Mouse (Mus musculus) layer of hippocampus, postnatal 10 days (tissue): ENCODE measurements around the gene Camkv. TPM values are rescaled to one million over a fixed set of nuclear protein-coding genes. Genes with fewer than 3 reads are reported as not detected.
A peak's percentile ranks its signal among the peaks of the same experiment; 100 is the strongest.

Experiments used
- DNase-seq, 2 experiments: peaks; one replicate each; pipeline ENCODE4 v3.0.0; 2021; ENCODE audit warnings: low spot score in 2 of 2
- total RNA-seq, 2 experiments: library from RNA; stranded (reverse); gene quantifications; 2 replicates each; pipeline ENCODE4 v1.2.3; 2021

Camkv gene
- total RNA-seq, 2 experiments from 2014 or later: 441 to 473 TPM

DNA sequence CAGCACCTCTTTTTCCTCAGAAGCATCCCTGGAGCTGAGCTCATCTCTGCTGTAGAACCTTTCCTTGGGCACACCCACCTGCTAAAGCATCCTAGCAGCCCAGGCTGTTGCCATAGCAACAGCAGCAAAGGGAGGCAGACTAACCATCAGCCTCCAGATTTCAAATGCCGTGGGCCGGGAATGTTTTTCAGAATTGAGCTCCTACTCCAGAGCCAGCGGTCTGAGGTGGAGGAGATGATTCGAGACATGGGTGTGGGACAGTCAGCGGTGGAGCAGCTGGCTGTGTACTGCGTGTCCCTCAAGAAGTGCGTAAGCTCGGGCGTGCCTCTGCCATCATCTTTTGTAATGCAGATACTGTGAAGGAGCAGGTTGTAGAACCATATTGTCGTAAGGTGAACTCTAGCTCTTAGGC is 25.9 kb downstream of the Camkv start:
- peak; percentile 60 to 62 for DNase-seq

GRCm38 (mm10) chr9:107961881-107962280 is 26.4 kb downstream of the Camkv start:
- DNase-seq: peak; percentile 62 to 76

- no peak for DNase-seq
Measured at GRCm38 (mm10) chr9:107962916-107963315, 27.4 kb downstream of the Camkv start.

DNA sequence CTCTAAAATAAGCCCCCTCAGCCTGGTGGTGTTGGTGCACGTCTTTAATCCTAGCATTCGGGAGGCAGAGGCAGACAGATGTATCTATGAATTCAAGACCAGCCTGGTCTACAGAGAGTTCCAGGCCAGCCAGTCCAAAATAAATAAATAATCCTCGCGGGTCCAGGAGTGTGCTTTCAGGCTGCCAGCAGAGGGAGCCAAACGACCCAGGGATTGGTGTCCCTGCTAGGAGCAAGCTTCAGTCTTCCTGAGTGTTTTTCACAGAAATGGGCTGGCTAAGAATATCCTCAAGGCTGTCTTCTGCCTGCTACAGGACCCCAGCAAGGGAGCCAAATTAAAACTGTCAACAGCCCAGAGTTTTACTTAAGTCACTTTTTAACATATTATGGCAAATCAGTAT is 28.2 kb downstream of the Camkv start:
- peak; percentile 78 to 81 for DNase-seq

DNA sequence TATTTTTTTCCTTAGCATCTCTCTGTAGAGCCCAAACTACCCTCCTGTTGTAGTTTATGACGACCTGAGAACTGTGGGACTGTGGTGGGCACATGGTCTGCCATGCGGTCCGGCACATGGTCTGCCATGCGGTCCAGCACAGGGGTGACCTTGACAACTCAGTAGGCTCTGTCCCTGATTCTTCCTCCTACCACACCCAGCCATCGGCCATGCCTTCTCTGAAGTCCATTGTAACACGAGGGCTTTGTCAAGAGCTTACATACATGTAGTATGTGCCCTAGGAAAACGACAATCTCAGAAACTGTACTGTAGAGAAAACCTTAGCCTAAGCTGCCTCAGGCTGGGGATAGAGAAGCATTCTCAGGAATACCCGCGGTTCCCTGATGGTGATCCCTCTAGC is 29.2 kb downstream of the Camkv start:
- DNase-seq: no peak

- no peak for DNase-seq
Measured at GRCm38 (mm10) chr9:107966676-107967075, 31.2 kb downstream of the Camkv start.

- no peak for DNase-seq
Measured at GRCm38 (mm10) chr9:107967437-107967836, 32.0 kb downstream of the Camkv start.

DNA sequence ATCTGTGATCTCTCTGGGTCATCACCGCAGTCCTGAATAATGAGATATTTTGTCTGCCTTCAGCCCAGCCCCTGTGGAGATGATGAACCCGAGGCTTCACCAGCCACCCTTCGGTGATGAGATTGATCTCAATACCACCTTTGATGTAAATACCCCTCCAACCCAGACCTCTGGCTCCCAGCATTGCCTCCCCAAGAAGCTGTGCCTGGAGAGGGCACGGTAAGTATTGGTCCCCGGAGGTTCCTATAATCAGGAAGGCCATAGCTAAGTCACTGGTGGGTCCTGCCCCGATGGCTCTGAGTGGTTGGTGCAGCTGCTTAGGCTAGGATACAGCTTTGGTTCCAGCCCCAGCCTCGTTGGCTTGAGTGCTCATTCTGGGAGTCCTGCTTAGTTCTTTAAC is 33.1 kb downstream of the Camkv start:
- no peak for DNase-seq

- DNase-seq: no peak
Measured at GRCm38 (mm10) chr9:107970311-107970710, 34.8 kb downstream of the Camkv start.

DNA sequence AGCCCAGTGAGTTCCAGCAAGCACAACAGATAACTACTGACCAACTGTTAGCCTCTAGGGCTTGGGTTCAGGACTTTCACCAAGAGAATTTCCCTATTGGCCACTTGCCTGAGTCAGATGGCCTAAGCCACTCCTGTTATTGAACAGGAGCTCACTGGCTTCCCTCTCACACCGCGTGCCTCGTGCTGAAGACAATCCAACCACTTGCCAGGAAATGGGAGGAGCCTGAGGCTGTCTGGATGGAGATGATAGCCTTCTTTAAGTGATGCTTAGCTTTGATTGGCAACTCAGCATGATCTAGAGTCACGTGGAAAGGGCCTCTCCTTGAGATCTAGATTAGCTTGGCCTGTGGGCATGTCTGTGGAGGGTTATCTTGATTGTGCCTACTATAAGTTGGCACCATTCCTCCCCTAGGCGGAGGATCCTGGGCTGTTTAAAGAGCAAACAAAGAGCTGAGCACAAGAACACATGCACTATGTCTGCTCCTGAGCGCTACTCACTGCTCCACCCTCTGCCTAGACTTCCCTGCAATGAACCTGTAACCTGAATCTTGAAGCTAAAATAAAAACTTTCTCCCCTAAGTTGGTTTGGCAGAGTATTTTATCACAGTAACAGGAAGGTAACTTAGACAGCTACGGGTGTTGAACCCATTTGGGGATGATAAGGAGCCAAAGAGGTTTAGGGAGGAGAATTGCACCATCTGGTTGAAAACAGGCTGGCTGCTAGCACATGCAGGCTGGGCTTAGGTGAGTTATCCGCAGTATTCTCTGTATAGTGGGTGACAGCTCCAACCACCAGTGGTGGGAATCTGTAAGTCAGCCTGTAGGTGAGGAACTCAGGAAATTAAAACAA is 36.4 kb downstream of the Camkv start:
- no peak for DNase-seq

DNA sequence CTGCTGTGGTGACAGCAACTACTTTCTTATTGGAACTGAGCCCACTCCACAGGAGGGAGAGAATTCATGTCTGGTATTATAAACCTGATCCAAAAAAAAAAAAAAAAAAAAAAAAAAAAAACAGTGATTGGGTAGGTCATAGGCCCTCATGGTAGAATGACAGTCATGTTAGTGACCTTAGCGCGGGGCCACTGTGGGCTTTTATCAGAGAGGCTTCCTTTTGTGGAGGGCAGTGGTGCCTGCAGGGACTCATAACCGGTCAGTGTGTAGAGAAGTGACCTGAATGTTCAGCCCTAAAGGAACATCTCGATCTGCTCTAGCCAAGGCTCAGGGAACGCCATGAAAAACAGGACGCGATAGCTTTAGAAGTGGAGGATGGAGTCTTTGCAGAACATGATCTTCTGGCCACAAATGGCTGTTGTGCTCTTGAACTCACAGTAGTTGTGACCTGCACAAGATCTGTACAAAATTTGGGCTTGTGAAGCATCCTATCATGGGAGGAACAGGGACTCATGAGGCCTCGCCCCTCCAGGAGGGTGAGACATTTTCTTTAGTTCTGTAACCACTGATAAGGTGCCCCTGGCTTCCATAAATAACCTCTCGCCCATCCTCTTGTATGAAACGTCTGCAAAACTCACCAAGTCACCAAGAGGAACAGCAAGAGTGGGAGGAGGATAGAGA is 39.2 kb downstream of the Camkv start:
- no peak for DNase-seq

- no peak for DNase-seq
Measured at GRCm38 (mm10) chr9:107975399-107976386, 40.2 kb downstream of the Camkv start, which contains the start of gene Uba7. Gene Uba7 (plus strand): TSS chr9:107975505.

DNA sequence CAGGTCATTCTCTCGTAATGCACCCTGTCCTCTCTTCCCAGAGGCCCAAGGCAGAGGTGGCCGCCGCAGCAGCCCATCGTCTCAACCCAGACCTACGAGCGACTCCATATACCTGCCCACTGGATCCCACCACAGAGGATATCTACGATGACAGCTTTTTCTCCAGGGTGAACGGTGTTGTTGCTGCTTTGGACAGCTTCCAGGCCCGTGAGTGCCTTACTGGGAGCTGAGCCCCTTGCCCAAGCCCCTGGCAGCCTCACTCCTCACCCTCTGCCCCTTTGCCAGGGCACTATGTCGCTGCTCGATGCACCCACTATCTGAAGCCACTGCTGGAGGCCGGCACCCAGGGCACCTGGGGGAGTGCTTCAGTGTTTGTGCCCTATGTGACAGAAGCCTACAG is 43.3 kb downstream of the Camkv start:
- DNase-seq: no peak

DNA sequence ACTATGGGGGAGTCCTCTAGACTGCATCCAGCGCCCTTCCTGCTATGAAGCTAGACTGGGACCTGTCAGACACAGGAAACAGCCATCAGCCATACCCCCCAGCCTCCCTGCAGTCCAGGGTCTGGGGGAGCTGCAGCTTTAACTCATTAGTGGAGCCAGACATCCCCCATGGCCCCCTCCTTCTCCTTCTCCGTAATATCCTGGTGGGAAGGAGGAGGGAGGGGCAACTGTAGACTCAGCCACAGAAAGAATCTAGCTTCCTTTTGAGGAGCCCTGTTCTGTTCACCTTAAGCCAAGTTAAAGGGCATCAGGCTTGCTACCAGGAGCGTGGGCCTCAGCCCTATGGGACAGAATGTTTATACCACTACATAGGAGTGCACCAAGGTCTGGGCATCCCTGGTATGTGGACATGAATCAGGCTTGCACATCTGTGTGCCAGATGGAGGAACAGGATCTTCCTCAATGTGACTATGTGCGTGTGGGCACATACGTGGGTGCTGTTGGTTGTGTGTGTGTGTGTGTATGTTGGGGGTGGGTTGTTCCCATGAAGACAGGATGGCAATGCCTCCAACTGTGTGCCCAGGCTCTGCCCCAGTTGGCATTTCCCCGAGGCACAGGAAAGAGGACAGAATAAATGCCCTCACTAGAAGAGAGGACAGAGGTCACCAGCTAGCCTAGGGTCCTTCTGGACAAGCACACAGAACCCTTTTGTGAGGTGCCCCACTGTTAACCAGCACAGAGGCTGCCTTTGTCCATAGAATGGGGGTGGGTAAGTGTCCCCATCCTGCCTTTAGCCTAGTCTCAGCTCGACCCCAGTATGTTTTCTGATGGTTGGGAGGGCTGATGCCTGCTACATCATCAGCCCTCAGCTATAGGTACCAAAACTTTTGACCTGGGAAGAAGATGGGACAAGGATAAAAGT is 46.5 kb downstream of the Camkv start:
- peak; percentile 24 to 43 for DNase-seq

DNA sequence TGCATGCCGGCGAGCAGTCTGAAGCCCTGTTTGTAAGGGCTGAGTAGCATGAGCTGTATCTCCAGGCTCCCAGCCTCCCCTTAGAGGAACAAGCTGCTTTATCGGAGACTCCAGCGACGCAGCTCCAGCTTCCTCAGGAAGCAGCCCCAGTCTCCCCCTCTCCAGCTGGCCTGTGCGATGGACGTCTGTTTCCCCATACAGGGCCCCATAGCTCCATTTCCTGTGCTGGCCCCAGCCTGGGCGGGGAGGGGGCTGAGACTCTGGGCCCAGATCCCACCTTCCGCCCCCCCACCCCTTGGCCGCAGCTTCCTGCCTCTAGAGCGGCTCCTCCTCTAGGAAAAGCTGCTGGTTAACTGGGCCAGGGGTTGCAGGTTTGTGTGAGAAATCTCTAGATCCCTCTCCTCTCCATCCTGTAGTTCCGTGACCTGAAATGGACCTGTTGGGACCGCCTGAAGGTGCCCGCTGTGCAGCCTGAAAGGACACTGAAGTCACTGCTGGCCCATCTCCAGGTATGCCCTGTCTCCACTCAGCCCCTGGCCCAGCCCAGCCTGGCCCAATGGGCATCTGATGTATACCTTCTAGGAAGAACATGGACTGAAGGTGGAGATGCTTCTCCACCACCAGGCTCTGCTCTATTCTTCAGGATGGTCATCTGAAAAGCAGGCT is 47.3 kb downstream of the Camkv start, which contains the start of gene Gm20661:
Gene Gm20661 (plus strand): TSS at position 378 of the 666 bp plus-strand sequence.
- peak; percentile 52 to 61 for DNase-seq

DNA sequence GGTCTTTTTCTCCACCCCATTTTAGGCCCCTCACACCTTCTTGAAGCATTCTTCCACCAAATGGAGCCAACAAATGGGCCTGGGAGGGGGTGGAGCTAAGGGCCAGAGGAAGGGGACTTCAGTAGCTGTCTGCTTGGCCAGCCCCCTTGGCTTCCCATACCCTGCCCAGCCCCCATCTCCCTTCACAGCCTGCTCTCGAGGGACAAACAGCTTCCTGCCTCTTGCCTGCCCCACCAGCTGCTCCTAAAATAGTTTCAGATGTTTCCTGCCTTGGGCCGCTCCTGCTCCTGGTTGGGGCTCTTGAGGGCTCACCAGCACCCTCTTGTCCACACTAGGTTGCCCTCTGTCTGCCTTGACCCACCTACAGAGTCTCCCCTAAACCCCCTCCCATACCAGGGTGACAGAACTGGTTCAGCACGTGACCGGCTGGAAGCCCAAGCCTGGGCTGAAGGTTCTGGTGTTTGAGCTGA is 48.0 kb downstream of the Camkv start:
- peak; percentile 59 to 63 for DNase-seq

- no peak for DNase-seq
Measured at GRCm38 (mm10) chr9:107984052-107984753, 48.7 kb downstream of the Camkv start.

DNA sequence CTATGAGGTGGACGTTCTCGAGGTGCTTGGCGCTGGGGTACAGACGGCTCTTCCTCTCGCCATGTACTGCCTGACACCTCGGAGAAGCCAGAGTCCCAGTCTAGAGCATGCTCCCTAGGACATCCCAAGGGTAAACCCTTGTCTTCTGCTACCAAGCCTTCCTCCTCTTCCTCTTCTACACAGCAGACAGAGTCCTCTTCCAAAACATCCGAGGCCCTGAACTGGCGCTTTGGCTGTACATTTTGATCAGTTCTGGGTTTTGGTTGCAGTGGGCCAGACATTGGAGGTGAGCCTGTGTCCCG is 49.2 kb downstream of the Camkv start:
- peak in 1 of 2 experiments; percentile 20 for DNase-seq
